Mouse (Mus musculus) layer of hippocampus, adult 8-10 months (tissue): Measurements from ENCODE around the gene Kcnk7. TPM values are rescaled to one million over a fixed set of nuclear protein-coding genes. Genes with fewer than 3 reads are reported as not detected.

Source experiments
- DNase-seq, 2 experiments: peaks; one replicate each; pipeline ENCODE4 v3.0.0; 2022; ENCODE audit warnings: low spot score in 2 of 2
- total RNA-seq, 4 experiments: library from RNA; stranded (reverse); gene quantifications; 2 replicates each; pipeline ENCODE4 v1.2.4; 2022

Kcnk7 gene
- total RNA-seq, 4 experiments from 2014 or later = 0.43 TPM; not detected in 3

GRCm38 (mm10) chr19:5724549-5724941, 20.4 kb downstream of the Kcnk7 start:
- no peak for DNase-seq

GRCm38 (mm10) chr19:5725029-5725707, 21.0 kb downstream of the Kcnk7 start:
- DNase-seq = no peak

DNA sequence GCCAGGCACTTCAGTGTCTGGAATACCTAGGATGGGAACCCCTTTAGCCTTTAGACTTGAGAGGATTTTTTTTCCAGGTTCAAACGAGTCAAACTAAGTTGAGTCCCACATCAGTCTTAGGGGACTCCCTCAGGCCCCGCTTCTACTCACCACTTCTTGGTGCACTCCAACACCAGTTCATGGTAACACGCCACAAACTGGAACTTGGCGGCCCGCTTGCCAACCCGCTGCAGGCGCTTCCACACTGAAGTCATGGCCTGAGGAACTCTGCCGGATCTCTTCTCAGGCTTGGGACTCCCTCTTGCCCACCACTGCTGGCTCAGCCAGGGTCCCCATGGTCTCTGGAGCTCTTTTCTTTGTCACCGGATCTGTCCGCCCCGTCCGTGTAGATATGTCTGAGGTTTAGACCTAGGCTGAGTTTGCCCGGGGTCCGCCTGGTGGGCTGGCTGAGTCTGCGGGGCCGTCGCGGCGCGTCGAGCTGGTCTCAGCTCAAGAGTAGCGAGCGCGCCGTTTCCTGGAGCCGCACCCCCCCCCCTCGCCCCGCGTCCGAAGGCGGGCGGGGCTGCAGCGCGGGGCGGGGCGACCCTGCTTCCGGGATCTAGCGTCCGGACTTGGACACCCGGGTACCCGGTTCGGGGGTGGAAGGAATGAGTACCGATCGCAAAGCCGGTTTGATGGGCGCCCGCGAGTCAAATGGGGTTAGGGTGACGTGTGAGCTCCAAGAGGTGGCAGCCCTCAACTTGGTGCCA, 21.8 kb downstream of the Kcnk7 start, which contains the start of gene Ehbp1l1:
Gene Ehbp1l1, minus strand, starts transcription at position 551 of the 749 bp plus-strand sequence.
- no peak for DNase-seq

- DNase-seq = no peak
Observed at GRCm38 (mm10) chr19:5726961-5727578, 22.9 kb downstream of the Kcnk7 start.

GRCm38 (mm10) chr19:5727701-5728100, 23.5 kb downstream of the Kcnk7 start:
- DNase-seq = peak; percentile 72 to 87

- peak in 1 of 2 experiments; percentile 53 for DNase-seq
Observed at GRCm38 (mm10) chr19:5728631-5729443, 24.7 kb downstream of the Kcnk7 start.

DNA sequence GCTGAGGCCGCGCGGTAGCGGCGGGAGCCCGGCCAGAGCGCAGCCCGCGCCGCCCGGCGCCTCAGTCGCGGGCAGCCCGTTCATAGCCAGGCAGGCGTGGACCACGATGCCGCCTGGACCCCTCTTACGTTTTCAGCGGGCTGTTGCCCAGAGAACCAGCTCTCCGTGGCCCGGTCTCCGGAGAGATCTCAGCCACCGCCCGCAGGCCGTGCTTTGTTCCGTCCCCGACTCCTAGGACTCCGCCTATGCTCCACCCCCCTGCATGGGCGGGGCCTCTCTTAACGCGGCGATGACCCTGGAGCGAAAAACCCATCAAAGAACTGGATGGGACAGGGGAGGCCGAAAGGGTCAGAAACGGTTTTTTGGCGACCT, 25.3 kb downstream of the Kcnk7 start, which contains the start of gene Fam89b:
Gene Fam89b, minus strand, starts transcription at position 210 of the 372 bp plus-strand sequence.
- DNase-seq = peak in 1 of 2 experiments; percentile 76

DNA sequence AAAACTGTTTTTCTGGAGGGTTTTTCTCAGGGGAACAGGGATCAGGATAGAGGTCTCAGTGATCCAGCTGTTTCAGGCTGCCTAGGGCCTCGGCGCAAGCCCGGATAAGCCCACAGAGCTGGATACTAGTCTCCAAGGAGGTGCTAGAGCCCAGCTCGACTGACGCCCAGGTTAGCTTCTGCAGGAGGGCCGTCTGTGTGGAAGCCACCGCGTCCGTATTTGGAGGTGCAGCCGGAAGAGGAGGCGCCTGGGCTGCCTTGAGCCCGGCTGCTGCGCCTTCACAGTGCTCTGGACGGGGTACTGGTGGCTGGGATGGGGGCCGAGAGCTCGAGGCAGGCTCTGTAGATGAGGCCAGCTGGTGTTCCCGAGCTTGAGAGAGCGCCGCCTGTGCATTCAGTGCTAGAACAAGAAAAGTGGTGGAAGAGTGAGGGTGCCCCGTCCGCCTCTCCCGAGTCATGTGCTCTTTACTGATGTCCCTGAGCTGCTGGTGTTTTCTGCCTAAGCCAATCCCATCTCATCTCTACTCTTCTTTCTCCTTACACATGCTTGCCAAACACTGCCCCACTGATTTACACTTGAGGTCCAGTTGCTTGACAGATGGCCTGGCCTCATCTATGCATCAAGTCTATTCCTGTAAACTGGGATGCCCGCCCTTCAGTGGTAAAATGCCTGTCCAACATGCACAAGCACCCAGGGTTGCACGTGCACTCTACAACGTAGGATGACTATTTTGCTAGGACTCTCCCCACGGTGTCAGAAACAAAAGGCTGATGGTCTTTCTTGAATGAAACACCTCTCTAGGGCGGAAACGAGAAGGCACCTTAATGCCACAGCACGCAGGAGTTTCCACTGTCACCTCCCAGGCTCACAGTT, 26.4 kb downstream of the Kcnk7 start:
- no peak for DNase-seq

GRCm38 (mm10) chr19:5731264-5731978, 27.3 kb downstream of the Kcnk7 start:
- peak; percentile 90 to 91 for DNase-seq

DNA sequence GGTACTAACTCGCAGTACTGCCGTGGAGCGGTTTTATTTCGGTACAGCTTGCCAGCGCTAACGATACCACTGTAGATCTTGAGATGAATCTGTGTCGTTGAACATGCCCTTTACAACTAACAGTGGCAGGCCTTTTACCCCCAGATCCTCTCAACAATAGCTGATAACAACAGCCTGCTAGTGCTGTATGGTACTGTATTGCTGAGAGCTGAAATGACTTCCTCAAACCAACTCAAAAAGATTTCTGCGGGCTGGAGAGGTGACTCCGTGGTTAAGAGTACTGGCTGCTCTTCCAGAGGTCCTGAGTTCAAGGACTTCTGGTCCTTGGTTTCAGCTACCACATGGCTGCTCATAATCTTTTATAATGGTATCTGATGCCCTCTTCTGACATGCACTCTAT, 30.2 kb downstream of the Kcnk7 start:
- no peak for DNase-seq

DNA sequence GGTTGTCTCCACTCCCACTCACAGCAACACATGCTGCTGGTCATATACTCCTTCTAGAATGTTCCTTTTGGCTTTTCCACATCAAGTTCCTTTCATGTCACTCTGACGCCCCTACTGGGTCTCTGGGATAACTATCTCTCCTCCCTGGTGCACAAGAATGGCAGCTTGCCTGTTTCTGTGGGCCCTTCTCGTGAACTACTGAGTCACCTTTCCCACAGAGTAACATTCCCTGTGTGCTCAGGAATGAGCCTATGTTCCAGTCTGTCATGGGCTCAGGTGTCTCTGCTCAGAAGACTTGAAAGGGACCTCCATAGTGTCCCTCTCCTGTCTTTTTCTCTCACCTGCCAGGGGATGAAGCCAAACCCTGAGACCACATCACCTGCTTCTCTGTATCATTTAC, 35.3 kb downstream of the Kcnk7 start:
- DNase-seq = no peak

- DNase-seq = peak in 1 of 2 experiments; percentile 58
Observed at GRCm38 (mm10) chr19:5740320-5741317, 36.5 kb downstream of the Kcnk7 start, which contains the start of gene Ltbp3. TSS of gene Ltbp3 (plus strand) at chr19:5740904.

DNA sequence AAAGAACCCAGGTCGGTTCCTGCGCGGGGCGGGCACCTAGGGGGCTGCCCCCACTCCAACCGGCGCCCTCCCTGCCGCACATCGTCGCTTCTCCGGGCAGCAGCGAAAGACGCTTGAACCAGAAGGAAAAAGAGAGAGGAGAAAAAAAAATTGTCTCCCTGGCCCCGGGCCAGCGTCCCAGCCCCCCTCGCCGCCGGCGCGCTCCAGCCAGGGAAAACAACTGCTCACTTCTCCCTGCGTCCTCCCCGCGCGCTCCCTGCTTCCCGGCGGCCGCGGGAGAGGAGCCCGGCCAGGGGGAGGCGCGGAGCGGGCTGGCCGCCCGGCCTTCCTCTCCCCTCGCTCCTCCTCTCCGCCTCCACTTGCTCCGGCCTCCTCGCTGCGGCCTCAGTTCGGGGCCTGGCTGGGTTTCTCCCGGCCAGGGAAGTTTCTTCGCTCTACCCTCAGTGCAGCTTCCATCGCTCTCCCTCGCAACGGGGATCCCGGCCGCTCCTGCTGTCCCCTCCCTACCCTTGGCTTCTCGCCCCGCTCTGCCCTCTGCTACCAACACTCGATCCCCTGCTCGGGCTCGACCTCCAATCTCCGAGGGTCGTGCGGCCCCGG, 37.6 kb downstream of the Kcnk7 start:
- DNase-seq = peak; percentile 57 to 66

DNA sequence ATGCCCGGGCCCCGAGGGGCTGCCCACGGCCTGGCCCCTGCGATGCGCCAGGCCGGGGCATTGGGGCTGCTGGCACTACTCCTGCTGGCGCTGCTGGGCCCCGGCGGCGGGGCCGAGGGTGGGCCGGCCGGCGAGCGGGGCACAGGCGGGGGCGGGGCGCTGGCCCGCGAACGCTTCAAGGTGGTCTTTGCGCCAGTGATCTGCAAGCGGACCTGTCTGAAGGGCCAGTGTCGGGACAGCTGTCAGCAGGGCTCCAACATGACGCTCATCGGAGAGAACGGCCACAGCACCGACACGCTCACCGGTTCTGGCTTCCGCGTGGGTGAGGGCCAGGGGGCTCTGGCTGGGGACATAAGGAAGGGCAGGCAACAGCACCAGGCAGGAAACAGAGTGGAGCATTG, 38.1 kb downstream of the Kcnk7 start:
- DNase-seq = no peak

DNA sequence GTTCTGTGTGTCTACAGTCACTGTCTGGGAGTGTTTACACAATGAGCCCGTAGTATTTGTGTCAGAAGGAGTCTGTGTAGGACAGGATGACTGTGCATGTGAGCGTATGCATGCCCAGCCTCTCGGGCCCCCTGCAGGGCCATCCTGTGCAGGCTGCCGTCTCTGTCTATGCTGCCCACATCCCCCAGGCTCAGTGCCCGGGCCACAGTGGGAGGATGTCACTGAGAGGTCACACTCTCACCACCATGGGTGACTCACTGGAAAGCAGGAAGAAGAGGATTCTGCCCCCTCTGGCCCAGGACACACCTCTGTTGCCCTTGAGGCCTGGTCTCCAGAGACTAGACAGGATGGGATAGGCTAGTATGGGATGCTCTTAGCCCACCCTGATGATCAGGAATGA, 39.4 kb downstream of the Kcnk7 start:
- DNase-seq = no peak

DNA sequence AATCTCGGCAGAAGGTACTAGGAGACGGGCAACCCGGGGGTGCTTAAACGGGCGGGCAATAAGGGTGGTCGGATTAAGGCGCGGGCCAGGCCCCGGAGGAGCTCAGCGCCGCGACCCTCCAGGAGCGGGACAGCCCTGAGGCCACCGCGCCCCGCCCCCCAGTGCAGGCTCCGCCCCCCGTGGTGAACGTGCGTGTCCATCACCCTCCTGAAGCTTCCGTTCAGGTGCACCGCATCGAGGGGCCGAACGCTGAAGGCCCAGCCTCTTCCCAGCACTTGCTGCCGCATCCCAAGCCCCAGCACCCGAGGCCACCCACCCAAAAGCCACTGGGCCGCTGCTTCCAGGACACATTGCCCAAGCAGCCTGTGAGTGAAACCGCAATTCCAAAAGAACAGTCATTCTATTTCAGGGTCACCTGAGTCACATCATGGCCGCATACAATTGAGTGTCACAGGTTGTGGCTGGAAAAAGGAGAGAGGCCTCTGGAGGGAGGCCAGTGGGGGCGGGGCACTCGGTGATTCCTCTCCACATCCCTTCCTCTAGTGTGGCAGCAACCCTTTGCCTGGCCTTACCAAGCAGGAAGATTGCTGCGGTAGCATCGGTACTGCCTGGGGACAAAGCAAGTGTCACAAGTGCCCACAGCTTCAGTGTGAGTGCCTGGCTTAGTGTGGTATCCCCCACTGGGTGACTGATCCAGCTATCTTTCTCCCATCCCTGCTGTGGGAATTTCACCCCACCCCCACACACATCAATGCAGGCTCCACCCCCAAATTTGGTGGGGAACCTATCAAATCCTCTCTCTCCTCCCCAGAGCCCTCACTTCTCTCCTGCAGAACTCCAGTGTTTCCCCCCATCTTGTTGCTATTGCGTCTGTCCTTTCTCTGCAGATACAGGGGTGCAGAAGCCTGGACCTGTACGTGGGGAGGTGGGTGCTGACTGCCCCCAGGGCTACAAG, 41.9 kb downstream of the Kcnk7 start:
- DNase-seq = no peak

DNA sequence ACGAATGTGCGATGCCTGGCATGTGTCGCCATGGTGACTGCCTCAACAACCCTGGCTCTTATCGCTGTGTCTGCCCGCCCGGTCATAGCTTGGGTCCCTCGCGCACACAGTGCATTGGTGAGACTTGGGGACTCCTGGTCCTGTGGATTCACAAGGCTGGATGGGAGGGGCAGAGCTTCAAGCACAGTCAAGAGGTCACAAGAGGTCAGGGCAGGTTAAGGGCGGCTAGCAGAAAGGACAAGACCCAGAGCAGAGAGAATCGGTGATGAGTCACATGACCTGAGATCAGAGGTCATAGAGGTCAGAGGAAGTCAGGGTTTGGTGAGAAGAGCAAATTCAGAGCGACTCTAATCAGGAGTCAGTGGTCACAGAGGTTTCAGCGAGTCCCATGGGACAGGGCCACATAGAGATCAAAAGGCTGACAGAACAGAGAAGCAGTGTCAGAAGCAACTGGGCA, 42.8 kb downstream of the Kcnk7 start:
- DNase-seq = no peak
